Mouse (Mus musculus): Measurements from ENCODE around the gene Kifap3.

- TF ChIP-seq POLR2A (IDR thresholded peaks at IDR 0.05; ENCODE audit: extremely low read depth, insufficient read depth, low read length) (no peak), CTCF (IDR thresholded peaks at IDR 0.05; ENCODE audit: extremely low read depth, insufficient read depth, low read length) (no peak)
Observed at GRCm38 (mm10) chr1:163737239-163737533, 42.2 kb upstream of the Kifap3 start.
